Mouse (Mus musculus) spleen, adult 18-20 months (tissue): ENCODE results near the gene Slc35f2.
A peak's percentile ranks its signal among the peaks of the same experiment; 100 is the strongest.

ENCODE experiments used
- DNase-seq, 2 experiments: peaks; one replicate each; pipeline ENCODE4 v3.0.0; 2022; ENCODE audit warnings: mixed read lengths in 2 of 2

The Slc35f2 gene

GRCm38 (mm10) chr9:53829081-53829865, 57.9 kb downstream of the Slc35f2 start:
- DNase-seq: peak in 1 of 2 experiments; percentile 9

GRCm38 (mm10) chr9:53829866-53830209, 58.5 kb downstream of the Slc35f2 start:
- DNase-seq: no peak

- no peak for DNase-seq
These were observed 63.7 kb downstream of the Slc35f2 start for GRCm38 (mm10) chr9:53835039-53835438.

DNA sequence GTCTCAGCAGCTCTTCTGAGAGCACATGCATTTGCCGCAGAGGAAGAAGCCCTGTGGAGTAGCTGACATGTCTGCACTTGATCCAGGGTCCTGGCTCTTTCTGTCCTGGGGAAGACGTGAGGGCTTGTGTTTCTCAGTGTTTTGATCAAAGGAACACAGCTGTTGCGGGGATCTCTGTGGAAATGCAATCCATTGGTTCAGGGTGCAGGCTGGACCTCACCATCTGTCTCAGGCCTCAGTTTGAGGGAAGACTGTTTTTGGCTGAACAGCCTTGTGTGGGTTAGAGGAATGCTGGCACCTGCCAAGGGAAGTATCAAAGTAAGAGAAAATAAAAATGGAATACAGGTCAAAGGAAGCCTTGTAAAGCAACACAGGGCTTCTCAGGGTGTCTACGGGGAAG, 64.6 kb downstream of the Slc35f2 start:
- no peak for DNase-seq

DNA sequence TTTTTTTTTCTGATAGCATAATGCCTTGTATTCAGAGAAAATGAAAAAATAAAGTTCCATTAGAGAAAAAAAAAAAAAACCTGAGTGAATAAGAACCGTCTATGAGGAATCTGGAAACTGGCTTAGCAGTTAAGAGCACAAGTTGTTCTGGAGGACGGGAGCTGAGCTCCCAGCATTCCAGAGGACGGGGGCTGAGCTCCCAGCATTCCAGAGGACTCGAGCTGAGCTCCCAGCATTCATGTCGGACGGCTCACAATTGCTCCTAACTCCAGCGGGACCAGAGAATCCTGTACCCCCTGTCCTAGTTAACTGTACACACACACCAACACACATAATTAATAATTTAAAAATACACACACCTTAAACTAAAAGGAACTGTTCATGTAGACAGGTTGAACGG, 67.5 kb downstream of the Slc35f2 start:
- no peak for DNase-seq

DNA sequence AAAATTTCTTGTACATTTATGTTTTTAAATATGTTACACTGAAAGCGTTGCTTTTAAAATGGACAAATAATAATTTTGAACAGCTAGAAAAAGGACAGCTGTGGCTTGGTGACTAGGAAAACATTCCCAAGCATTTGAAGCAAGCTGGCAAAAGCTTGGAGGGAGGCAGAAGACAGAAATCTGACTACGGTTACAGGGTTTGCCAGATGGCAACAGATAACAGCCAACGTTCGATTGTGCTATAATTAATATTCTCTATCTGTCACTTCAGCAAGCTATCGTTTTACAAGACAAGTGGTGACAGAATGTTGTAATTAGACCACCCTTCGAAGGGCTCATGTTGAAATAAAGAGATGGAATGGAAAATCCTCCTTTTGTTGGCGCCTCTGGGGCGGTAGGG, 77.2 kb downstream of the Slc35f2 start:
- no peak for DNase-seq

DNA sequence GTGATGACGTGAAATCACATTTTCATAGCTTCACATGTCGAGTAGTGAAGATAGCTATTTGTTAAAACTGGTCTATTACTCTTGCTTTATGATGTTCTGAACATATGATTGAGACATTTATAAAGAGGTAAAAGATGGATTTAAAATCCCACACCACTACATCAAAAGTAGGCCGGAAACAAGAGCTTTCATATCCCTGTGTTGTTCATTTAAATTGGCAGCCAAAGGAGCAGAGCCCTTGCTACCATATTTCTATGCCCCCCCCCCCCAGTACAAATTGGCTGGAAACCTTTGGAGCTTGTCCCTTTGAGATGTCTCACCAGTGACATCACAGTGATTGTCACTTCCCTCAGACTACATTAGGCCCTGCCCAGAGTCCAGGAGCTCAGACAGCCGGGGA, 78.5 kb downstream of the Slc35f2 start, which contains the start of gene Sln:
Gene Sln, plus strand, starts transcription at position 301 of the 400 bp plus-strand sequence.
- DNase-seq: no peak

- DNase-seq: no peak
These were observed 80.8 kb downstream of the Slc35f2 start for GRCm38 (mm10) chr9:53852158-53852557.

DNA sequence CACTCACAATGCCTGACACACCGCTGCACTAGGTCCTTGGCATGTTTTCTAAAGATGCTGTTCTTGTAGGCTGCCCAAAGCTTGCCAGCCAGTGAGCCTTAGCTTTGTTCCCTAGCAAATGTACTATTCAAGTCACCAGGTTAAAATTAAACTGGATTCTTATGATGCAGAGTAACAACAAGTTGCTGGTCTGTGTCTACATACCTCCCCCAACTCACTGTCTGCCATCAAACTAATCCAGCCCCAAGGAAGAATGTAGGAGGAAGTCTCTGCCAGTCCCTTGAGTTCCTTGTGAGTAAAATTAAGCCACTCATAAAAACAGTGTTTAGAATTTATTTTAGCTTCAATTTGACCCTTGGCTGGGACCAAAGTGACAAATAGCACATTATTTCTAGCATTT, 82.3 kb downstream of the Slc35f2 start:
- no peak for DNase-seq

DNA sequence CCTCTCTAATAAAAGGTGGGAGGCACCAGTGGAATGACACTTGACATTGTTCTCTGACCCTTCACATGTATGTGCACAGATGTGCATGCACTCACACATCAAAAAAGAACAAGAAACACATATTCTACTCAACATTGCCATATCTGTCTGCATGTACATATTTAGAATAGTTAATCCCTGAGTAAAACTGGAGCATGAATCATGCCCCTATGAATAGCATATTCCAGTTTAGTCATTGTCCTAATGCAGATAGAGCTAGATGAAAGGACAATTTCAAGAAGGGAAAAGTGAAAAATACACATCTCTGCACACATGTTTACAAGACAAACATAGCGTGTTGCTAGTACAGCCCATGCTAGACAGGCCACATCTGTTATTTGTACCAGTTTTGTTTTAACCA, 83.2 kb downstream of the Slc35f2 start:
- no peak for DNase-seq

DNA sequence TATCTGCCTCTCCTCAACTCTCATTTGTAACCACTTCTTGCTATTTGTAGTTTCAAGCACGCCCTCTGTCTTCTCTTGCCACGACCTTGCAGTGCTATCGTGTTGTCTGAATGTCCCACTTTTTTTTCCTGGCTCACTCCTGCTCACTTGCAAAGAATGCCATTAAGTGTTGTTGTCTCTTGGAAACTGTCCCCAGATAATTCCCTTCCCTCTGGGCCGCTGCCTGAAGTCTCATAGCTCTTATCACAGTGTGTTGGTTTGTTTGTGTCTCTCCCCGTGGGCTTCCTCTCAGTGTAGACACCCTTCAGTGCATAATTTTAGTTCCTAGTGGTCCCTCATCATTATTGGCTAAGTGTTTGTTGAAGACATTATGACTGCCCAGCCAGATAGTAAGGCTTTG, 86.5 kb downstream of the Slc35f2 start:
- no peak for DNase-seq
